Mouse (Mus musculus) fat pad, adult 2 months (tissue): ENCODE results near the gene Shc2.

ENCODE experiments used
- DNase-seq: peaks from one replicate; pipeline ENCODE4 v3.0.0-alpha.2; 2011; ENCODE audit warnings: low read depth, low spot score; ENCODE audit errors: extremely low read depth

Shc2 gene

GRCm38 (mm10) chr10:79584021-79584420, 53.7 kb downstream of the Shc2 start:
- DNase-seq = no peak

DNA sequence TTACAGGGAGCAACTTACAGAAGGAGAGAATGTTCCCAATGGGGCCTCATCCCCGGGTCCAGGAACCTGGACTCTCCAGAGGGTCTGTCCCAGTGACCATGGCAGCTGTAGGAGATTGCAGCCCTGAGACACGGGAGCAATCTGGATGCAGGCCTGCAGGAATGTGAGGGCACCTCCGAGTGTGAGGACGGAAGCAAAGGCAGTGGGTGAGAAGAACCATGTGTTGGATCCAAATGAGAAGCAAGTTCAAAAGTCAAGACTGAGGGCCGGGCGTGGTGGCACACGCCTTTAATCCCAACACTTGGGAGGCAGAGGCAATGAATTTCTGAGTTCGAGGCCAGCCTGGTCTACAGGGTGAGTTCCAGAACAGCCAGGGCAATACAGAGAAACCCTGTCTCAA, 56.2 kb downstream of the Shc2 start:
- no peak for DNase-seq

- DNase-seq = no peak
Measured at GRCm38 (mm10) chr10:79580811-79581210, 56.9 kb downstream of the Shc2 start.

DNA sequence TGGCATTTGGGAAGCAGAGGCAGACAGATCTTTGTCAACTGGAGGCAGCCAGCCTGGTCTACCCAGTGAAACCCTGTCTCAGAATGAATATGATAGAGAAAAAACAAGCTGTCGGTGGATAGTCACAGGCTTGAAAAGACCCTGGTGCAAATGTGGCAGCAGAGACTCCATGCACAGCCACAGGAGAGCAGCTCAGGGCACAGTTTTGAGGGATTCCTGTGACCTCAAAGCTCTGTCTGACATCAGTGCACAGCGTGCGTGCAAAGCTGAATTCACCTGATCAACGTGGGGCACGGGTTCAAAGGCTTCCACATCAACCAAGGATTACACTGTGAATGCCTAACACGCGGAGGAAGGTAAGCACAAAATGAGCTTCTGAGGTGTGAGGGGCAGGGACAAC, 57.4 kb downstream of the Shc2 start:
- DNase-seq = no peak

DNA sequence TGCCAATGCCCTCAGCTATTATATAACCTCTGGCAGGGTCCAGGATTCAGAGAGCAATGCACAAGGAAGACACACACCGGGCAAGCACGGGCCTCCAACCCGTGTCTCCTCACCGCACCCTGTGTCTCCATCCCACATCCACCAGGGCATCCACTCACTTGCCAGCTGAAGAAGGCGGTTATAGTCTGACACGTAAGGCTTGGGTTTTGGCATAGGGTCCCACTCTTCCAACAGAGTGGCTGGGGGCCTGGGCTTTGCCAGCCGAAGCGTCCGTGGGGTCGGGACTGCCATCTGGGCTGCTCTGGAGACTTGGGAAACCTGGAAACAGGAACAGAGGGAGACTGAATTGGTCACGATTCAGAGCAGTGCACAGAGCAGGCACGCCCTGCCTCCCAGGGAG, 57.9 kb downstream of the Shc2 start:
- DNase-seq = no peak

- no peak for DNase-seq
Measured at GRCm38 (mm10) chr10:79578891-79579290, 58.8 kb downstream of the Shc2 start.

DNA sequence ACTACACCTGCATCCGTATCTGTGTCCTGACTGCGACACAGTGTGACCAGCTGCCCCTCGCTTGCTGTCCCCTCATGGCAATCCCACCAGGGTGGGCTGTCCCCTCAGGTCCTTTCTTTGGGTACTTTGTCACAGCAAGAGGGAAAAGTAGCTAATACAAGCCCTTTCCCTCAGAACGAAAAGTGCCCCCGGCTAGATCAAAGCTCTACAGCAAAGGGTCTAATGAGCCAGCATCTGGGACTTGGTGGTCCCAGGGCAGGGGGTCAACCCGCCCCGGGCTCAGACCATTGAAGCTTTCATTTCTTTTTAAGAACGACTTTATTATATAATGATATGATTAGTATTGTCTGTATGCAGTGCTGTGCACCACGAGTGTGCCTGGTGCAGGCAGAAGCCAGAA, 59.4 kb downstream of the Shc2 start:
- DNase-seq = no peak

DNA sequence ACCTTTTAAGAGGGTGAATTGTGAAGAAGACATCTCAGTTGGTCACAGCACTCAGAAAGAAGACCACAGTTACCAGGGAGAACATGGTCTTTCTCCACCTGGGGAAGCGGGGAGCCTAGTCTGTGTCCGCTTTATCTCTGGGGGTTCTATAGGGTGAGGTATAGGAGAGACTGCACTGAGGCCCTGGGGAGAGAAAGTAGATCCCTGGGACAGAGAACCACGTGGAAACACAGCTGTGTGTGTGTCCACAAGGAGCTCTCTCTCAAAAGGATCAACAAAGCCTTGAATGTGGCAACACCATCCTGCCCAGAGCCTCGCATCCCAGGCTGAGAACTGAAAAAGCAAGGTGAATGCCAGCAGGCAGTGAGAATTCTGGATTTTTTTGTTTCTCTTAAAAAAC, 60.3 kb downstream of the Shc2 start:
- DNase-seq = no peak

DNA sequence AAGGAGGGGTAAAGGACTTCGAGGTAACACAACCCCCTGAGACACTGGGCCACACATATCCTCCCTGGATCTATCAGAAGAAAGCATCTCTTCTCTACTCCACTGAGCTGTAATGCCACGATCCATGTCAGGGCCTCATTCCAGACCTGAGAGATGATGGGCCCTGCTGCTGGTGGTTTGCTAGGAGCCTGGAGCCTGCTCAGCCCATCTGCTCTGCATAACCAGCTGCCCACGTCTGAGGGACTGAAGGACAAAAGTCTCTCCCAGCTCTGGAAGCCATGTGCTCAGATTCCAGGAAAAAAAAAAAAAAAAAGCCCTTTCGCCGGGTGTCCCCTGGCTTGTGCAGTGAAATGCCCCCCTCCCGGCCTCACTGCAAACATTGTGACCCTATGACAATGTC, 62.0 kb downstream of the Shc2 start:
- no peak for DNase-seq

DNA sequence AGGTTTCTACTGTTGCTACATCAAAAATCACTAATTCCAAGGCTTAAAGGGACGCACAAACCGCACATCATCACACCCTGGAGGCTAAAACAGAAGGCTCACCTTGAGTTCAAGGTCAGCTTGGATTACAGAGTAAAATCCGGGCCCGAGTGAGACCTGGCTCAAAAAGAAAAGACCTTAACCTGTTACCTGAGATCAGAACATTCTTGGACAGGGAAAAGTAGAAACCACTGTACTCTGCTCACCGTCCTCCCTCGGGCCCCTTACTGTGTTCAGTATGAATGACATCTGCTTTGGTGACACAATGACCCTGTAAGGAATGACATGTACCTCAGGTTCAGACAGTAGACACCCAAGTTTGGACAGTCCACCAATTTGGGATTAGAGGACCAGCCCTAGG, 62.9 kb downstream of the Shc2 start:
- no peak for DNase-seq

DNA sequence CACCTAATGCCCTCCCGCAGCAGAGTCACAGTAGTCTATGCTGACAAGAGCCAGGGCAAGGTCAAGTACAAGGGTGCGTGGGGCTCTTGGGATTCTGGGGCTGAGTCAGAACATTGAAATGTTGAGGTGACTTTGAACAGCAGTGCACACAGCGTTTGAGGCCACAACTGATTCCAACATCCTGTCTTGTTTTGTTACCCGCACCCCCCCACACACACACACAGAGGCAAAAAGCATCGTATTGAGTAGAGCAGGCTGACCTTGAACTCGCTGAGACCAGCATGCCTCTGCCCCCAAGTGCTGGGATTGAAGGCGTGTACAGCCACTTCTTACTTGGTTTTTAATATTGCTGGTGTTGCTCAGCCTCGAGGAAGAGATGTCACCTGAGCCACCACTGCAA, 63.4 kb downstream of the Shc2 start:
- no peak for DNase-seq

DNA sequence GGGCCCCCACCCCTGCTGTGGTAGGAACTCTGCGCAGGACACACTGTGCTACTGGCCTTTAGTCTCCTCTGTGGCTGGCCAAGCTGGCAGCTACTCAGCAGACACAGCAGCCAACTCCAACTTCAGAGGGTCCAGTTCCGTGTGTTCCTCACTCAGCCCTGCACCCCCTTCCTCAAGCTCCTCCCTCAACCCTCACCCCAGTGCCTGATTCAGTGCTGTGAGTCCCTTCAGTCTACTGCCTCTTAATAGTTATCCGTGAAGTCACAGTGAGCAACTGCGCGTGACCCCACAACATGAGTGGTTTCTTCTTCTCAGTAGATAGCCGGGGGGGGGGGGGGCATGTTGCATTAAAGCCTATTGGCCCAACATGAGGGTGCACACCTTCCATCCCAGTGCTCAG, 64.1 kb downstream of the Shc2 start:
- DNase-seq = no peak

DNA sequence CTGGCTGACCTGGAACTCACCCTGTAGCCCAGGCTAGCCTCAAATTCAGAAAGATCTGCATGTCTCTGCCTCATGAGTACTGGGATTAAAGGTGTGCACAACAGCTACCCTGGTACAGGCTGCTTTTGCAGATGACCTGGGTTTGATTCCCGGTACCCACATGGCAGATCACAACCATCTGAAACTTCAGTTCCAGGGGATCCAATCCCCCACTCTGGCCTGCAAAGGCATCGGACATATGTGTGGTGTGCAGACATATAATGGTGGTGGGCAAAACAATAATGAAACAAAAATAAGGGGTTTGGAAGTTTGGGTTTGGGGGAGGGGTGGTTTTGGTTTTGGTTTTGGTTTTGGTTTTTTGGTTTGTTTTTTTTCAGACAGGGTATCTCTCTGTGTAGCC, 66.4 kb downstream of the Shc2 start:
- no peak for DNase-seq

DNA sequence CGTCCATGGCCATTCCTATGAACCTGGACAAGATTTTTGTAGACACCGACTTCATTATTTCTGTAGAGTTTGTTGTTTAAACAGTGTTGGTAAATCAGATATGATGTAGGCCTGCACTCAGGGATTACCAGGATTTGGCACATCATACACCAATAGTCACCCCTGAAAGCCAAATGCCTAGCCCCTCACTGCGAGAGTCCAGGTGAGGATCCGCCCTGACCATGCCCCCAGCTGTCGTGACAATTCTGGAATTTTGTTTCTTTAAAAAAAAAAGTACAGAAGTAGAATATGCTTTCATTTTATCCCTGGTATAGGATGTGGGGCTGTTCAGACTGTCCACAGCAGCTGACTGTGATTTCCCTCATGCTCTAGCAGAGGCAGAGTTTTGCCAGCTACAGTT, 67.8 kb downstream of the Shc2 start:
- no peak for DNase-seq
